Mouse (Mus musculus) brain, embryonic 14.5 days (tissue): ENCODE measurements around the gene Akr1b8. TPM values are rescaled to one million over a fixed set of nuclear protein-coding genes. Genes with fewer than 3 reads are reported as not detected.
"Not testable (repeated sequence)": the region's sequence is repeated elsewhere in the genome, so short reads cannot be mapped to it uniquely, and the experiment has no call there.

Experiments
- DNase-seq: peaks from one replicate; pipeline ENCODE4 v3.0.0-alpha.2; 2011; ENCODE audit warnings: low read depth
- CTCF ChIP-seq: fragments of 200-500 bp; IDR thresholded peaks from 2 replicates; pipeline ENCODE4 v1.5.1; 2012; ENCODE audit warnings: inconsistent platforms, mild to moderate bottlenecking, moderate library complexity, borderline replicate concordance; ENCODE audit not compliant: insufficient read depth, insufficient read length; ENCODE audit errors: extremely low read depth
- POLR2A ChIP-seq: fragments of 200-500 bp; IDR thresholded peaks from 2 replicates; pipeline ENCODE4 v1.6.1; 2012; ENCODE audit warnings: mild to moderate bottlenecking, inconsistent platforms, borderline replicate concordance; ENCODE audit not compliant: poor library complexity, insufficient read depth, insufficient read length, severe bottlenecking; ENCODE audit errors: extremely low read depth
- polyA plus RNA-seq: library from polyadenylated mRNA; depleted of rRNA; stranded (reverse); fragments of >200 nt; gene quantifications from 2 replicates; pipeline ENCODE4 v1.2.3, GENCODE M21; 2012; rRNA removed

The Akr1b8 gene
- polyA plus RNA-seq, 1 experiment, result 3.9 TPM

GRCm38 (mm10) chr6:34395897-34396296 is 42.0 kb downstream of the Akr1b8 start:
- TF ChIP-seq POLR2A (no peak), CTCF (no peak)
- no peak for DNase-seq

DNA sequence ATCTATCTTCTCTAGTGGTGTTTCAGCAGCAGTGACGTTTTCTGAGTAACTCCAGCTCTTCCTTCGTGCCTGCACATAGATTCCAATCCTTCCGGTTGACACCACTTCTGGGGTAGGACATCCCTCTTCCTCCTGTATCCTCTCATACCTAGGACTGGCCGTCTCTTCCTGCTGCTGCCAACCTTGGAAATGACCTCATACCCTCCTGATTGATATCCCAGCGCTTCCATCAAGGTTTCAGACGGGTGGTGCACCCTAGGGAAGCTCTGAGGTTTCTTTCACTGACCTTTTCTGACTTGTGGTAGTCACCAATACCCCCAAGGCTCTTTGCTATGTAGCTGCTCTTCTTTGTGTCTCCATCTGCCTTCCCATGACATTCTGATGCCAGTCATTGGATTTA is 44.5 kb downstream of the Akr1b8 start:
- TF ChIP-seq POLR2A (no peak), CTCF (no peak)

DNA sequence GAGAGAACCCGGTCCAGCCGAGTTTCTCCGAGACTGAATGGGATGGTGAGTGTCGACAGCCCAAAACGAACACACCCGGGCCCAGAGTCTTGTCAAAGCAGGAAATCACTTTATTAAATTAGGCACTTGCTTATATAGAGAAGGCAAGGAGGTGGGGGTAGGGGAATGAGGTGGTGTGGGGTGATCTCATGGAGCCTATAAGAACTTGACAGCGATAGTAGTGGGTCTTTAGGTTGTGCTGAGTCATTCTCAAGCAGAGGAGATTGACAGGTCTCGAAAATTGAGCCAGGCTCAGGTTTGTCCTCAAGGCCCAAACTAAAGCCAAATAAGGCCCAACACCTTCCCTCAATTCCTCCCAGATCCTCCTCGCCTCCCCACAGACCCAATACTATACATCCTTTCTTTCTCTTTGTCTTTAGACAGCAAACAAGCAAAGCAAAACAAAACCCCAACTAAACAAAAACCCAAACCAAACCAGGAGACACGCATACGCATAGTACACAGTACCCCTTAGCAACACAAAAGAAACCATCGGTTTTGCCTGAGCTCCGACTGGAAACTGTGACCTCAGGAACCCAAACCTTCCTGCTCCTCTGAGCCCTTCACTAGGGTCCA is 45.8 kb downstream of the Akr1b8 start:
- TF ChIP-seq POLR2A (no peak), CTCF (no peak)

More for the DNA sequence above, 44.5 kb downstream of the Akr1b8 start:
- no peak for DNase-seq

GRCm38 (mm10) chr6:34400696-34401095 is 46.8 kb downstream of the Akr1b8 start:
- TF ChIP-seq POLR2A, result no peak
- no peak for TF ChIP-seq CTCF
- DNase-seq, result no peak

More for the DNA sequence above, 45.8 kb downstream of the Akr1b8 start:
- no peak for DNase-seq

DNA sequence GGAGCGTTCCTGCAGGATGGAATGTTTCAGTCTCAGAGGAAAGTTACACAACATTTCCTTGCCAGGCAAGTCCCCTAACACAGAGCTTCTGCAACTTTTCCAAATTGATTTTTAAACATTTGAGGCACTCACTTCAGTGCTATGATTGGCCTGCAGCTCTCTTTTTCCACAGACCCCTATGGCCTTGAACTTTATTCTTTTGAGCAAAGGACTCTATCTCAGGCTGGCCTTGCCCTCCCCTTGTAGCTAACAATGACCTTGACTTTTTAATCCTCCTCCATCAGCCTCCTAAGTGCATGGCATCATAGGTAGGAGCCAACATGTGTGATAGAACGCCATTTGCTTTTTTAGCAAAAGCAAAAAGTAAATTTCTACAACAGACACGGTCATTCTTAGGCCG is 52.8 kb downstream of the Akr1b8 start:
- TF ChIP-seq CTCF (no peak), POLR2A (no peak)
- no peak for DNase-seq

GRCm38 (mm10) chr6:34407403-34407802 is 53.5 kb downstream of the Akr1b8 start:
- DNase-seq, result peak; percentile 11
- no peak for TF ChIP-seq CTCF
- no peak for TF ChIP-seq POLR2A

DNA sequence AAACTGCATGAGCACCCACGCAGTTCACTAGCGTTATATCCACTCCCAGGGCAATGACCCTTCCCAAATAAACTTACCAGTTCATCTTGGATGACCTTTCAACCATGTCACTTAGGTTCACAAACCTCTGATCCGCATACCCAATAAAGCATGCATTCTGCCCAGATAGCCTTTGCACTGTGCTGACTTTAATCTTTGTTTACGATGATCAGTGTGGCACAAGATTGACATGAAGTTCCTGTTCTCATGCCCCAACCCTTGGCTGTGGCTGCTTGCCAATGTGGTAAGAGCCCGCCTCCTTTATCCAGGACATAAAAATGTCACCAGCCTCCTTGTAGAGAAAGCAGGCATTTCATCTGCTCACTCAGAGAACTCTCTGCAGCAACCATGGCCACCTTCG is 58.1 kb downstream of the Akr1b8 start, which contains the start of gene Akr1b7:
Gene Akr1b7, plus strand, starts transcription at position 312 of the 400 bp plus-strand sequence.
- no peak for TF ChIP-seq POLR2A
- no peak for DNase-seq

GRCm38 (mm10) chr6:34412688-34413087 is 58.8 kb downstream of the Akr1b8 start:
- no peak for TF ChIP-seq CTCF
- no peak for TF ChIP-seq POLR2A
- no peak for DNase-seq

DNA sequence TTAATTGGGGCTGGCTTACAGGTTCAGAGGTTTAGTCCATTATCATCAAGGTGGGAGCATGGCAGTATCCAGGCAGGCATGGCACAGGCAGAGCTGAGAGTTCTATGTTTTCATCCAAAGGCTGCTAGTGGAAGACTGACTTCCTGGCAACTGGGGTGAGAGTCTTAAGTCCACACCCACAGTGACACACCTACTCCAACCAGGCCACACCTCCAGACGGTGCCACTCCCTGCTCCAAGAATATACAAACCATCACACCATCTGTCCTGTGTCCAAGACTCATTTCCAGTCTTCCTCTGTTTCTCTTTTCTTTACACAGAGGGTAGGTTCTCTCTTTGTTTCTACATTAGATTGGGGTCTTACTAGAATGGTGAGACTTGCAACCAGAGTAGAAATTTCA is 59.5 kb downstream of the Akr1b8 start:
- not testable (repeated sequence) for DNase-seq

DNA sequence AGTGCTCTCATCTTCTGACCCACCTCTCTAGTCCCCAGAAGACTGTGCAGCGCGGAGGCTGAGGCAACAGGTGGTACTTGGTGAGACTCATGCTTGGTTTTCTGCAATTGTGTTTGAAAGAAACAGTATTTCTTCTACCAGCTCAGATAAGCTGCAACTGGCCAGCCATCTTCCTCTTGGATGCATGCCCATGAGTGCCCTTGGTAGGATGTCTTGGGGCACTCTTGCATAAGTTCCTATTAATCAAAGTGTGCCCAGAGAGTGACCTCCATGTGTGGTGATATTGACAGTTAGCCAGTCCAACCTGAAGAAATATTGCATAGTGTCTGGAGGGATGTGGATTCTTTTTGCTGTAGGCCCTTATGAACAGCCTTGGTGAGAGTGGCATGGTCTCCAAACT is 62.6 kb downstream of the Akr1b8 start:
- TF ChIP-seq CTCF (no peak), POLR2A (no peak)
- DNase-seq, result no peak

Other genes starting within 250 kb of the Akr1b8 start
- 39.9 and 40.8 TPM in 2 replicates for gene Slc35b4, start 177.0 kb upstream of the Akr1b8 start, polyA plus RNA-seq
- 88.4 and 99.9 TPM in 2 replicates for gene Akr1b3, start 36.6 kb upstream of the Akr1b8 start, polyA plus RNA-seq
- gene Akr1b10, start 30.1 kb downstream of the Akr1b8 start, polyA plus RNA-seq, result 6.7 and 7.3 TPM in 2 replicates
- 0.05 TPM in 1 of 2 replicates, not detected in the other for gene Akr1b7, start 58.2 kb downstream of the Akr1b8 start, polyA plus RNA-seq
- gene Bpgm, start 122.1 kb downstream of the Akr1b8 start, polyA plus RNA-seq, result 82.4 and 89.7 TPM in 2 replicates
- 32.9 and 46.2 TPM in 2 replicates for gene Cald1, start 244.4 kb downstream of the Akr1b8 start, polyA plus RNA-seq